Mouse (Mus musculus): ENCODE data around the gene Sapcd1.

DNA sequence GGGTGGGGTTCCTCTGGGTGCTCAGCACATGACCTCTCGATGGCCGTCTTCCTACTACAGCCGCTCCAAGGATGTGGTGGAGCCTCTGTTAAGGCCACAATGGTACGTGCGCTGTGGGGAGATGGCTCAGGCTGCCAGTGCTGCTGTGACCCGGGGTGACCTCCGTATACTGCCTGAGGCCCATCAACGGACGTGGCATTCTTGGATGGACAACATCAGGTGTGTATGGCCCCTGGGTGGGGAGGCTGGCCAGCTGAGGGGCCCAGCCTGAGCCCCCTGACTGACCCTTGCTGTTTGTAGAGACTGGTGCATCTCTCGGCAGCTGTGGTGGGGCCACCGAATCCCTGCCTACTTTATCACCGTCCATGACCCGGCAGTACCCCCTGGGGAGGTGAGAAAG is 15.4 kb downstream of the Sapcd1 start:
- TF ChIP-seq POLR2A (IDR thresholded peaks at IDR 0.05; ENCODE audit: low read depth, low read length) (no peak), CTCF (IDR thresholded peaks at IDR 0.05; ENCODE audit: extremely low read depth, insufficient read depth, insufficient read length, insufficient replicate concordance) (no peak)
